Mouse (Mus musculus): ENCODE data around the gene Tpmt.
A peak's percentile ranks its signal among the peaks of the same experiment; 100 is the strongest.

Tpmt gene

DNA sequence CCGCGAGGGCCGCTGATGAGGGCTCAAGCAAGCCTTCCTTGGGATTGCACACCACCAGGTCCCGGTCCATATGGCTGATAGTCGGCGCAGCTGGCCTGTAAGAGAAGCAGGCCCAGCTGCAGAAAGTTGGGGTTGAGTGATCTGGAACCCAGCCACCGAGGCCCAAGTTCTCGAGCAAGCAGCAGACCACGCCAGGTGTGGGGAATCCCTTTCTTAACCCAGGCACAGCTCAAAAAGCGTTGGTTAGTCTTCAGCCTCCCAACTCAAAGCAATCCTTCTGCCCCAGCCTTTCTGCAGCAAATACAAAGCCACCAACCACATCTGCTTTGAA, at the start of gene Tpmt:
TSS of gene Tpmt (minus strand) at position 121 of the 331 bp plus-strand sequence.
- DNase-seq (ENCODE audit: extremely low spot score, low spot score) = no peak

DNA sequence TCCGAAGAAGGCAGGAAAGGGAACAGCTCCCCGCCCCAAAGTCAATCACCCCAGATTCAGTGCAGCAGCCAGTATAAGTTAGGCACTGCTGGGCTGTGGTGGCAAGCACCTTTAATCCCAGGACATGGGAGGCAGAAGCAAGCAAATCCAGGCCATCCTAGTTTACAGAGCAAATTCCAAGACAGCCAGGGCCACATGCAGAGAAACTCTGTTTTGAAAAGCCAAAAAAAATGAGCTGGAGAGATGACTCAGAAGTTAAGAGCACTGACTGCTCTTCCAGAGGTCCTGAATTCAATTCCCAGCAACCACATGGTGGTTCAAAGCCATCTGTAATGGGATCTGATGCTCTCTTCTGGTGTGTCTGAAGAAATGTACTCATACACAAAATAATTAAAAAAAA, 49.3 kb upstream of the Tpmt start:
- DNase-seq (ENCODE audit: extremely low spot score, low spot score) = no peak

DNA sequence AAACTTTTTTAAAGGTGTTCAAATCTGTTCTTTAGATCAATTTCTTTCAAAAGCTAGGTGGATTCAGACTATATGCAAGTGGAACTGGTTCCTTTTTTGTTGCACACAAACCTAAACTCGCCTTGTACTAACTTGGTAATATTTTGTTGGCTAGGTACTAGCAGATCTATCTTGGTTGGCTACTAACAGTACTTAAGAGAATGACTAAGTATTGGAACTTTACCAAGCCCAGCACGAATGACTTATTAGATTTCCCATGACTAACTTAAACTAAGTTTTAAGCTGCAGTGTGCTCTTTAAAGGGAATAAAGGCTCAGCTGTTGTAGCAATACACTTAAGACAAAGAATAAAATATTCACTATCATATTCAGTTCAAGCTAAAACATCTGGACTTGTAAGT, 44.7 kb upstream of the Tpmt start:
- DNase-seq (ENCODE audit: extremely low spot score, low spot score) = no peak

DNA sequence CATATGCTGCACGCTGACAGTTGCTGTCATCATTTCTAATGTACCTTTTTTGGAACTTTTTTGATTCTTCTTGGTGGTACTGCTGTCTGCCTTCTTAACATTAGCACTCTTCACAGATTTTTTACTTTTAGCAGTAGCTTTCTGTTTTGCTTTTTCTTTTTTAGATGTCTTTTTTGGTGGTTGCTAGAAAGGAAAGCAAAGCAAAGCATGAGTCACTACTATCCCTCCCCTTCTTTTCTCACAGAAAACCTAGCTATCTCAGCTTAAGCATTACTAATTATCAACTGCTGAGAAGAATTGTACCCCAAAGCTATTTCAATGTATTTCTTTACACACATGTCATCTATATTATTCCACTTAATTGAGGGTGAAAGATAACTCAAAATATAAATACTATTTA, 43.9 kb upstream of the Tpmt start:
- DNase-seq (ENCODE audit: extremely low spot score, low spot score) = no peak

DNA sequence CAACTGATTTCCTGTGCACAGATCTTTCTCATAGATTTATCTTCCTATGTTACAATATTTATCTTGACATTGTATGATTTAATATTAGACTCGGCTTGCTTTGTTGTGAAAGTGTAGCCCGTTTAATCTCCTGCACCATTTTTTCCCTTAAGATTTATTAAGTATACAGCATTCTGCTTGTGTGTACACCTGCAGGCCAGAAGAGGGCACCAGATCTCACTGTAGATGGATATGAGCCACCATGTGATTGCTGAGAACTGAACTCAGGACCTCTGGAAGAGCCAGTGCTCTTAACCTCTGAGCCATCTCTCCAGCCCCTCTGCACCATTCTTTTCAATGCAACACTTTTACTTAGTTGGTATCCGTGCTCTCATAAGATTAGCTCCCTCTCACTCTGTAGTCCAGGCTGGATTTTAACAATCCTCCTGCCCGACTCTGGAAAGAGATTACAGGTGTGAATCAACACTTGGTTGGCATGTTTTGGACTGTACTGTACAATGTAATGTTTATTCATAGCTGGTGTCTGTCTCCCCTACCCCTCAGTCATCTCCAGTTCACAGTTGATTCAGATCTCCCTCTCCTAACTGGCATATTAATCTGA, 36.5 kb upstream of the Tpmt start:
- DNase-seq (ENCODE audit: extremely low spot score, low spot score) = no peak

DNA sequence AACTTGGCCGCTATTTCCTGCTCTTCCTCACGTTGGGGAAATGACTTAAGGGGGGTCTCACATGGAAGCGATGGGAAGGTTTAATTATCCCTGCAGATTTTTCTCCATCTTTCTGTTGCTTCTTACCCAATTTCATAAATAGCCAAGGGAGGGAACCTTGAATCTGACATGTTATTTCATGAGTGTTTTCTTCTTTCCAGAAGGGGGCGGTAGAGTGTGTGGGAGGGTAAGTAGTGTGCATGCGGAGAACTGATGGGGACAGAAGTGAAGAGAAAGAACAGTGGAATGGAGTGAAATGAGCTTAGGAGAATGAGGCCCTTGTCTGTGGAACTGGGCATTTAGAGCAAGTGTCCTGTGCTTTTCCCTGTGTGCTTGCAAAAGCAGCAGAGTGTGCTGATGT, 34.3 kb upstream of the Tpmt start:
- no peak for DNase-seq (ENCODE audit: extremely low spot score, low spot score)

DNA sequence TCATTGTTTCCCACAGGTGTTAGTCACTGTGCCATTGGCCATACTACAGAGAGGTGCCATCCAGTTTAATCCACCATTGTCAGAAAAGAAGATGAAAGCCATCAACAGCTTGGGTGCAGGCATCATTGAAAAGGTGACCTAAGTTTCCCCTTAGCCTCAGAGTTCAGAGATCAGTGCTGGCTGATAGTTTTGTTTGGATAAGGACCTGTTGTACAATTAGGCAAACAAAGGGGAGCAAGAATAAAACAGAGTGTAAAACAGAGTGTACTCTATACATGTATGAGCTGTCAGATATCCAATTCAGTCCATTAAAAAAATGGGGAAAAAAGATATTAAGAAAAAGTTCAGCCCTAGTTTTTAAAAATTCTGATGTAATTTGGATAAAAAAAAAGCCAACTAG, 32.8 kb upstream of the Tpmt start:
- no peak for DNase-seq (ENCODE audit: extremely low spot score, low spot score)

DNA sequence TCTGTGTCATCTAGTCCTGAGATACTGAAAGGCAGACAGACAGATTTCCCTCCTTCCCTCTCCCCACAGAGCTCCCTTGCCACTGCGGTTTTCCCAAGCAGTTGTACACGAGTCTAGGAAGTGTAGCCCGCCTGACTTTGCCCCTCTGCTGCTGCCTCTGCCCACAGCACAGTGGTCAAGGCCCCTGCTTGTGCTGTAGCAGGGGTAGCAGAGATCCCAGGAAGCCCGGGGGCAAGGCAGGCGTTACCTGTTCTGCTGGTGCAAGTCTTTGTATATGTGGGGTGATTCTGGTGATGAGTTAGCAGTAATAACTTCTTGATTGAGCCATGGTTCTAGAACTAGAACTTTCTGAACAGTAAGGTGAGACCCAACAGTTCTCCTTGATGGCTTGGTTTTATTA, 31.6 kb upstream of the Tpmt start:
- DNase-seq (ENCODE audit: extremely low spot score, low spot score) = no peak

DNA sequence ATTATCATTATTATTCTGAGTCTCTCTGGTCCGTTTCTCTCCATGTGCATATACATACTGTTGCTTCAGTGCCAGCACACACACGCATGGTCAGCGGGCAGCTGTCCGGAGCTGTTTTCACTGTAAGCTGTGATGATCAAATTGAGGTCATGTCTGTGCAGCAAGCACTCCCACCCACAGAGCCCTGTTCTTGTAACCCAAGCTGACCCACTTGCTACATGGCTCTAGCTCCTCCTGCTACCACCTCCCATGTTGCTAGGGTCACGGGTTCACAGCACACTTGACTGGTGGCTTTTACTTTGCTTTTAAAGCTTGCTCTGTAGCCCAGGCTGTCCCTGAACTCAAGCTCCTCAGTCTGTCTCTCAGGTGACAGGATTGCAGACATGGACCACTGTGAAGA, 27.9 kb upstream of the Tpmt start:
- DNase-seq (ENCODE audit: extremely low spot score, low spot score) = no peak

DNA sequence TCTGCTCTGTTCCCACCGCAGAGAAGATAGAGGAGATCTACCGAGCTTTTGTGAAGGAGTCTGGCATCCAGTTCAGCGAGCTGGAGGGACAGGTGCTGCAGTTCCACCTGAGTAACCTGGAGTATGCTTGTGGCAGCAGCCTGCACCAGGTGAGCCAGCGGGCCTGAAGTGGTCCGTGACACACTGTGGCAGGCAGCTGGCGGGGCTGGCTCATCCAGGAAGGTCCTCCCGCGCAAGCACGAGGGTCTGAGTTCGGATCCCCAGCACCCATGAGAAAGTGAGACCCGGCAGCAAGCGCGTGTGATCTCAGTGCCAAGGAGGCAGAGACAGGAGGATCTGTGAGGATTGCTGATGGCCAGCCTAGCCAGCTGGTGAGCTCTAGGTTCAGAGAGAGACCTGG, 27.3 kb upstream of the Tpmt start:
- DNase-seq (ENCODE audit: extremely low spot score, low spot score) = no peak

DNA sequence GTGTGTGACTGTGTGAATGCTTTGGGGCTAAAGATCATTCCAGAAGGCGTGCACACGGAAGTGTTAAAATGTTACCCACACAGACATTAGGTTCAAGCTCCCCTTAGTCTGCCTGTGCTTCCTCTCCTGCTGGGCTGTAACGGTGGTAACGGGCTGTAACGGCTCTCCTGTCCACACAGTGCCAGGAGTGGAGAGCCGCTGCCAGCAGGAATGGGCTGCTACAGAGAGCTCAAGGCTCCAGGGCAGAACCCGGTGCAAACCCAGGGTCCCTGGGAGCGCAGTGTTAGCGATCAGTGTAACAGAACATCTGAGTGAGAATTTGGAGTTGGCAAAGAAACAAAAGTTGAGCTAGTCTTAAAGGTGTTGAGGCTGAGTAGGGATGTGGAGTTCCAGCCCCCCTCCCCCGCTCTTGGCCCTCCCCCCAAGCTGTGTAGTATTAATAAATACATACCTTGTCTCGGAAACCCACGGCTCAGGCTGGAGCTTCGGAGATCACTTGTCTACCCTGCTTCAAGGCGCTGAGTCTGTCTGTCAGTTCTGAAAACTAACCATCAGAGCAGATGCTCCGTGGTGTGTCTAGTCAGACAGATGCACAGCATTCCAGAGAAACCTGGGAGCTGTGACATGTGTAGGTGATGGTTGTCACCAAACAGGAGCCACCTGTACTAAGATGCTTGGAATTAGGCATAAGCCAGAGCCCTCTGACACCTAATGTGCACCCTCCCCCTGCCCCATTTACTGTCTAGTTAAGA, 26.0 kb upstream of the Tpmt start:
- no peak for DNase-seq (ENCODE audit: extremely low spot score, low spot score)

DNA sequence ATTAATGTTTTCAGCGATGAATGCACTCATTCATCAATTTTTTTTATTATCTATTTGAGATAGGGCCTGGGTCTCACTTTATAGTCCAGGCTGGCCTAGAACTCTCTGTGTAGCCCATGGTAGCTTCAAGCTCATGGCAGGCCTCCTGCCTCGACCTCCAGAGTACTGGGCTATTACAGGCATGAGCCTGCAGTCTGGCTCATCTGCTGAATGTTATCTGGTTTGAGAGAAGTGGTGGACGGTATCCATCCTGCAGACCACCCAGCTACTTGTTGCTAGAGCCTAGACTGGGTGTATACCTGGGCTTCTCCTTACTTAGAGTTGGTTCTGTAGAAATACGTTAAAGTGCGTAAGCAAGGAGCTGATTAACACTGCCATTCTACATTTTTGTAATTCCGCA, 22.5 kb upstream of the Tpmt start:
- DNase-seq (ENCODE audit: extremely low spot score, low spot score) = no peak

DNA sequence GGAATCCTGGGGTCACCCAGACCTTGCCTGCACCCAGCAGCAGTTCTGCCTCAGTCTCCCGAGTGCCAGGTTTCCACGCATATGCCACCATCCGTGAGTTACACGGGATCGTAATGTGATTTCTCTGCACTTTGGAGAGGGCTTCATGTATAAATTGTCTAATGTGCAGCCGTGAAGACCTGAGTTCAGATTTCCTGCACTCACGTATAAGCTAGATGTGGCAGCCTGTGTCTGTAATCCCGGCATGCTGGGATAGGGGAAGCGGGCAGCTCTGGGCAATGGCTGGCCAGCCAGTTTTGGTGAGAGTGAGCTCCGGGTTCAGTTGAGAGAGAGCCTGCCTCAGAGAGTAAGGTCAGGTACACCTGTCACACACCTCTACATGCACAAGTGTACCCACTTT, 22.0 kb upstream of the Tpmt start:
- no peak for DNase-seq (ENCODE audit: extremely low spot score, low spot score)

DNA sequence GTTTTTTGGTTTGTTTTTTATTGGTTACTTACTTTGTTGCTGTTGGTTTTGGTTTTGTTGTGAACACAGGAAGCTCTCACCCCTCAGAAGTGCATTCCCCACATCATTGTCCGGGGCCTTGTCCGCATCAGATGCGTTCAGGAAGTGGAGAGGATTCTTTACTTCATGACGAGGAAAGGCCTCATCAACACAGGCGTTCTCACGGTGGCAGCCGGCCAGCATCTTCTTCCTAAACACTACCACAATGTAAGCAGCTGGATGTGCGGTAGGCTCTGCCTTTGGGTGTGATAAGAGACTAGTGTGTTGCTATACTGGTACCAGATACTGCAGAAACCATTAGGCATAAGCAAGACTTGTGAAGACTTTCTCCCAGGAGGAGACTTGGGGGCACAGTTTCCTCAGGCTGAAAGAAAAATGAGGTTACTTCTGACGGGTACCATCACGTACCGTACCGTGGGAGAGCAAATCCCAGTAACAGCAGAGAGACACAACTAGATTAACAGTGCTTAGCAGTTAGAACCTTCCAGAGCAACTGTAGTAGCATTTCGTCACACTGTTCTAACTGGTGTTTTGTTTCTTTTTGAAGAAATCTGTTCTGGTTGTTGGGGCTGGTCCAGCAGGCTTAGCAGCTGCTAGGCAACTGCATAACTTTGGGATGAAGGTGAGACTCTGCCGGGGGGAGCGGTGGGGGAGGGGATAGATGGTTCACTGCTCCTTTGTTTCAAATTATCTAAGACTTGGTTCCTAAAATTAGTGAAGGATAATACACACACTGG, 19.6 kb upstream of the Tpmt start:
- DNase-seq (ENCODE audit: extremely low spot score, low spot score) = no peak

DNA sequence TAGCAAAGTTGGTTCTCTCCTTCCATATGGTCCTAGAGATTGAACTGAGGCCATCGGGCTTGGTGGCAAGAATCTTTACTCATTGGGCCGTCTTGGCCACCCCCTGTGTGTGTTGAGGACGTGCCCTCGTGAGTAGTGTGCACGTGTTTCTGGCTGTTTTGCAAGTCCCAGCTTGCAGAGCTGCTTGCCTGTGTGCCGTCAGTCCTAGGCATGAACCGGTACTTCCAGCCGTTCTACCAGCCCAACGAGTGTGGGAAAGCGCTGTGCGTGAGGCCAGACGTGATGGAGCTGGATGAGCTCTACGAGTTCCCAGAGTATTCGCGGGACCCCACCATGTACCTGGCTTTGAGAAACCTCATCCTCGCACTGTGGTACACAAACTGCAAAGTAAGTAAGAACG, 18.2 kb upstream of the Tpmt start:
- DNase-seq (ENCODE audit: extremely low spot score, low spot score) = no peak

DNA sequence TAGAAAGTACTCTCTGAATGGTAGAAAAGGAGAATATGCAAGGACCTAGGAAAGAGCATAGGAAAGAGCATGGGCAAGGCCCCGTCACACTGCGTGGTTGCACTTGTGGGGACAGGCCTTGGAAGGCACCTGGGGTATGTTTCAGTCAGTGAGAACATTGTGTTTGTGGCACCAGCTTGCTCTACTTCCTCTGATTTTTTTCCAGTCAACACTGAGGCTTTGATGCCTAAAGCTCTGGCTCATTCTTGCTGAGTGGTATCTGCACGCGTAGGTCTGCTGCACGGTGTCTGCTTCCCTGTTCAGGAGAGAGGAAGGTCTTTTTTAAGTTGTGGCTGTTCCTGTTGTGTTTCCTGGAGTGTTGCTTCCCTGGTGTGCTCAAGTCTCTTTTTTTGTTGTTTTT, 12.2 kb upstream of the Tpmt start:
- no peak for DNase-seq (ENCODE audit: extremely low spot score, low spot score)

DNA sequence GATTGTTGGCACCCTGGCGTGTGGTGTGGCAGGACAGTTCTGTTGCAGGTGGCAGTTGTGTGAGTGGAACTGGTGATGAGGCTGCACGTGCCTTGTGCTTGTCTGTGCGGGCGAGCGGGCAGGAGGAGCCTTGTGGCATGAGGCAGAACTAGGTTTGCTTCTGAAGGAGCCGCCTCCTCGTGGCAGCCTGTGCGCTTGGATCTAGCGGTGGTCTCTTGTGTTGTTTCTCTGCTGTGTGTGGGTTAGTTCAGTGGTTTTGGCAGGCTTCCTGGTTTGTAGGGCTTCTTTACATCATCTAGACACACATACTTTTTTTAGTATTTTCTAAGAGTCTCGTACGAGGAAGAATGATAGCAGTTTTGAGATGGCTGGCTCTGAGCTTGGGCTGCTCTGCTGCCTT, 11.6 kb upstream of the Tpmt start:
- no peak for DNase-seq (ENCODE audit: extremely low spot score, low spot score)

DNA sequence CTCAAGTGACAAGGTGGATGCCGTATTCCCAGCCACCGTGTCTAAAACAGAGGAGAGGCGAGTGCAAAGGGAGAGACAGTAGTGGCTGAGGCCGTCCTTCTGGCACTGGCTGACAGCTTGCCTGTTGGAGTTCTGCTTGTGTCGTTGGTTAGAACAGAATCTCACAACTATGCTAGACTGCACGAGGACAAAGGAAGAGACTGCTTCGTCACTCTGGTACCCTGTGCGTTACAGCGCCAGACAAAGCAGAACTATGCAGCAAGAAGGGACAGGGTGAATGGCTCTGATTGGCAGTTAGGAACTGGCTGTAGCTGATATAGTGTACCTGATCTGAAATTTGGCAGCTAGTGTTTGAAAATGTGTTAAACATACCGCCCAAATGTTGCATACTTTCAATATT, 9.4 kb upstream of the Tpmt start:
- DNase-seq (ENCODE audit: extremely low spot score, low spot score) = no peak

DNA sequence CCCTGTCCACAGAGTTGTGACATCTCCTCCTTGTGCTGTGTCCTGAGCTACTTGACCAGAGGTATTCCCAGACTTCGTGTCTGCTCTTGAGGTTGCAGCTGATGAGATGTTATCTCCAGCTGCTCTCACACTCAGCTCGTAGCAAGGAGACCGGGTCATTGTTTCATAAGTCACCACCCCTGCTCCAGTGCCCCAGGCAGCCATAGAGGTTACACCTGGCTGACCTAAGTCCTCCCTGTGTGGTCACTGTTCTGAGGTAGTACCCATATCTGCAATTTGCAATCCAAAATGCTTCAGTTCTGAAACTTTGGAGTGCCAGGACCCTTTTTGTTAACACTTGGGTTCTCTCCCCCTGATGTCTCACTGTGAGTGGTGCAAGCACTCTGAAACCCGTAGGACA, 5.5 kb upstream of the Tpmt start:
- no peak for DNase-seq (ENCODE audit: extremely low spot score, low spot score)

DNA sequence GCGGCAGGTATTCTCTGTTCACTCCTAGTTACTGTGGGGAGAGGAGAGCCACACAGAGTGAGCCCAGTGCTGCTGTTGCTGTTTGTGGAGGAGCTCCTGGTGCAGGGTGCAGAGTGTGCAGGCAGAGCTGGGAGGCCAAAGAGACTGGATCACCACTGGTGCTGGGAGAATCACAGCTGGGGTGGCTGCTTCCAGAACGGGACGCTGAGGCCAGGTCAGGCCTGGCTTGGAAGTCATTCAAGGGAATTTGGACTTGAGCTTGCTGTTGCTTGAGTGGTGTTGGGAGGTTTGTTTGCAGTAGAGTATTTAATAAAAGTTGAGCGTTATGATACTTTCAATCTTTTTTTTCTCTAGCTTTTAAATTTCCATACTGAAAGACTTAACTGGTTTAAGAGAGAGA, 3.5 kb upstream of the Tpmt start:
- DNase-seq (ENCODE audit: extremely low spot score, low spot score) = no peak

DNA sequence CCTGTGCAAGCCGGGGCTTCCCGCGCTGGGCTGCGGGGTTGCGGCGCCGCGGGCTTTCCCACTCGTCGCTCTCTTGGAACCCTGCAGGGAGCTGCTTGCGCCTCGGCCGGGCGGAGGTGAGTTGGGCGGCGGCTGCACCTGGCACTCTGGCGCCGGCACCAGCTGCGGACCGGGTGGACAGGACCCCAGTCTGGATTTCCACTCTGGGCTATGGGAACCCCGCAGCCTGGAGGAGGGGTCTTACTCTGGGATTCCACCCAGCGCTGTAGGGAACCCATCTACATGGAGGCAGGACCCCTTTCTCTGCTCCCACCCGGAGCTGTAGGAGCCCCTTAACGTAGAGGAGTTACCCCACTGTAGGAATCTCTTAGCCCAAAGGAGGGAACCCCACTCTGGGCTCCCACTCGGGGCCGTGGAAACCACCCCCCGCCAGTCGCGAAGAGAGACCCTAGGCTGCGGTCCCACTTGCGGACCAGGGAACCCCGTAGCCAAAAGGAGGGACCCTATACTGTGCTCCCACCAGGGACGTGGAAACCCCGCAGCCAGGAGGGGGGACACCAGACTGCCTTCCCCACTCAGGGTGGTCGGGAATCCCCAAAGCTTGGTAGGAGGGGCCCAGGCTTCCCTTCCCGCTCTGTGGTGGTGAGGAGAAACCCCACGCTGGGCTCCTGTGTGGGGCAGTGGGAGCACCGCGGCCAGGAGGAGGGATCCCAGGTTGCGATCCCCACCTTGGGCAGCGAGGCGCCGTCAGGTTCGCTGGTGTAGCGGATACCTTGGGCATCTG, 512 bp downstream of the Tpmt start:
- peak; percentile 44 for DNase-seq (ENCODE audit: extremely low spot score, low spot score)

DNA sequence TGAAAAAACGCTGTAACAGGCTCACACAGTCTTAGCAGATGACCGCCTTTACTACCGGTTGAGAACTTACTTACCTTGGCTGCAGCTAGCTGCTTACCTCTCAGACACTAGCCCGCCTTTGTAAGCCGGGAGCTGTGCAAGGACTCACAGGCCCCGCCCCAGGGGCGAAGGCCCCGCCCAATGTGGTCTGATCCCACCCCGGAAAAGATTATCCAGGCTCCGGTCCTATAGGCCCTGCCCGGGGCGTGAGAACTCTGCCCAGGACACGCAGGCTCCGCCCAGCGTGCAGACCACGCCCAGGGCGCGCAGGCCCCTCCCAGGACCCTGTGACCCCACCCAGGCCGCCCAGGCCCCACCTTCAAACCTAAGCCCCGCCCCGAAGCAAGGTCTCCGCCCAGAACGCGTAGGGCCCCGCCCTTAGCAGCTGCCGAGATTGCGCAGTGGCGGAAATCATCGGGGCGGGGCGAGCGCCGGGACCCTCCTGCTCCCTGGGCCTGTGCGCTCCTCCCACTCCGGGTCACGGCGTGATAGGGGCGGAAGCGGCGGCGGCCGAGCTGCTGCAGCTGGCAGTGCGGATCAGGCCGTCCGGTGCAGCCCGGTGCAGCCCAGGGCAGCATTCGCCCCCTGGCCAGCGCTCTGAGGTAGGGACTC, 1.4 kb downstream of the Tpmt start, which contains the start of gene Kdm1b:
TSS of gene Kdm1b (plus strand) at position 470 of the 651 bp plus-strand sequence.
- peak; percentile 99 for DNase-seq (ENCODE audit: extremely low spot score, low spot score)
